Mouse (Mus musculus): ENCODE data around the gene Vti1a.

The Vti1a gene

DNA sequence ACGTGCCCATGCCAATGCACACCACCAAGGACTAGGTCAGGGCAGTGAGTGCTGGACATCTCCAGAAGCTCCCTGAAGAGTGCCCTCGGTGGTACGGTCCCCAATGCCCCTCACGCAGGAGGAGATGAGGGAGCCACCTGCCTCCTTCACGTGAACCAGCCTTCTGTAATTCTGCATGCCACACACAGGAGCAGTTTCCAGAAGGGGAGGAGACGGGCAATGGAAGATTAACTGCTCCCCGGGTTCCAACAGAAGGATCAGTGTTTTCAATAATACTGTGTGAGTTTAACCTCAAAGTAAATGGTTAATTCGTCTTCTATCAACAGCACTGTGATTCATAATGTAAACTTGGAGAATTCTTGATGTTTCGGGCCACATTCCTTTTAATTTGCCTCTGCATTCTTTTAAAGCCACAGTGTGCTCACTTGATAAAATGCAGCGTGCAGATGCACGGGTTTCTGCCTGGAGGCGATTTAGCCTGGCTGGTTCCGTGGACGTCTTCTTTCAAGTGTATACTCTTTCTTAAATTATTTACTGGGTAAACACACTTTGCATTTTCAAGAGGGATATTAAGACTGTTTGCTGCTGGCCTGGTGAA is 304.4 kb downstream of the Vti1a start:
- DNase-seq (ENCODE audit: low read depth, low spot score), result no peak

DNA sequence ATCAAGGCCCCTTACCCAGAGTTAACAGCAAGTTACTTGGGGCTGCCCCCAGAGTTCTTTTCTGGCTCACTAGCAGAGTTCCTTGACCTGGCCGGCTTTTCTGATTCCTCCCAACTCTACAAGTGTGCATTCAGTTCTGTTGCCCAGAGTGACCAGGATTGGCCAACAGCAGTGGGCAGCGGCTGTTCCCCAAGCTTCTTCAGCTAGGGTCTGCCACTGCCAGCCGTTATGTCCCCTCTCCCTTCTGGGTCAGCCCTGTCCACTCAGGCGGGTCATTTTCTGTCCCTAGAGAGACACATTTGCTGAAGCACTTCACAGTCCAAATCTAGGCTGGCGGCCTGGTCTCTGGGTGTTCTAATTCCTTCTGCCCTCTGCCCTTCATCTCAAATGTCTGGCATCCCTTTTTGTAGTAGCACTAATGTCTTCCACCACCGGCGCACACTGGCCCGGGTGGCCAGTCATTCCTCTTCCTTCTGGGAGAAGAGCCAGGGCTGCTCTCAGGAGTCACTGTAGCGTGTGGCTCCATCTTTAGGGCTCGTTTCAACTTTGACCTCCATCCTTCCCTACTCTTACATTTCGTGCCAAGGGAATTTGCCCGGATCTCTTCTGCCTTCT is 305.0 kb downstream of the Vti1a start:
- DNase-seq (ENCODE audit: low read depth, low spot score), result no peak

DNA sequence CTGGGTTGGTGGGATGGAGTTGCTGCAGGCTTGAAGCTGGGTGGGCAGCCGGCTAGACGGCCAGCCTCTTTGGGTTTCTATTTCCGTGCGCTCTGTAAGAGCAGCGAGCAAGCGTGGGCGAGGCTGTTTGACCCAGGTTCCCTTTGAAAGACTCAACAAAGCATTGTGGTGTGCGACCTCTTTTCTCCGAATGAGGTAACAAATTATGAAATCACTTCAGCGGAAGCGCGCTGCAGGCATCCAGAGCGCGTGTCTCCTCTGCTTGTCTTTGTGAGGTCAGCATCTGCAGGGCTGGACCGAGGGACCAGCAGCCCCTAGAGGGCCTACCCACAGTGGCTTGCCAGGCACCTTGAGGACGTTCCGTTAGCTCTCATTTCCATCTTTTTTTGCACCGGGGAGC is 306.7 kb downstream of the Vti1a start:
- DNase-seq (ENCODE audit: low read depth, low spot score), result peak; percentile 49

DNA sequence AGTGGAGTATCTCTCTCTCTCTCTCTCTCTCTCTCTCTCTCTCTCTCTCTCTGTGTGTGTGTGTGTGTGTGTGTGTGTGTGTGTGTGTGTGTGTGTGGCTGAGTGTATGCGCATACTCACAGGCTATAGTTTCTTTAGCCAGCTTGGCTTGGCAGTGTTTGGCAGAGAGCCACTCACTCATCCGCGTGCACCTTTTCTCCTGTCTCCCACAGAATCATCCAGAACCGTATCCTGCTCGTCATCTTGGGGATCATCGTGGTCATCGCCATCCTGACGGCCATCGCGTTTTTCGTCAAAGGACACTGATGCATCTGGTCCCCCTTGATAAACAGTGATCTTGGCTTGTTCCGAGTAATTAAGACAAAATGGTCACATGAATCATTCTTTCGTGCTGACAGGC is 307.5 kb downstream of the Vti1a start:
- no peak for DNase-seq (ENCODE audit: low read depth, low spot score)

DNA sequence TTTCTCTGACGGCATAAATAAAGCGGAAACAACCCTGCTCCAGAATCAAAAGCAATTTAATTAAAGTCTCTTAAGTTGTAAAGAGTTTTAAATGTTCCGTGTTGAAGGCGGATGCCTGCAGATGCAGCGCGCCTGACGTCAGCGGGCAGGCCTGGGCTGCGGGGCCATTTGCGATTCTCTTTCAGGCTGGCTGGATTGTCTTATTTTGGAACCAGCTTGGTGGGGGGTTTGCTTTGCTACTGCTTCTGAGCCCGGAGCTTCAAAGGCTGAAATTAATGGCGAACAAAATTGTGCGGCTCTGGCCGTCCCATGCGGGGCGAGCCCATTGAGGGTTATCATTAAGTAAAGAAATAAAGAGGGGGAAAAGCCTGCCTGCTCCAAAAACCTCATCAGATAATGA is 310.4 kb downstream of the Vti1a start:
- peak; percentile 39 for DNase-seq (ENCODE audit: low read depth, low spot score)

DNA sequence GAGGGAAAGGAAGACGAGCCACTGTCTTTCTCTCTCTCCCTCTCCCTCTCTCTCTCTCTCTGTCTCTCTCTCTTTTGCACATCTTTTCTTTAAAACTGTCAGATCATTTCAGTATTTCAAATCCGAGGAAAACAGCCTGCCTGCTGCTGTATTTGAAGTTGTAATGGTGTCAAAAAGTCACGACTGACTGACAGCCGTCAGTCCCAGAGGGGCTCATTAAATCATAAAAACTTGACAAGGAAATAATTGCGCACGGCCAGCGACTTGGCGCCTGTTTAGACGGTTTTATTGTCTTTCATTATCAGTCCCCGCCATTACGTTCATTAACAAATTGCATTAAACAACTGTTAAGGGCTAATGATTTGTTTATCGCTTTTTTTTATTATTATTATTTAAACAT is 310.9 kb downstream of the Vti1a start:
- no peak for DNase-seq (ENCODE audit: low read depth, low spot score)

DNA sequence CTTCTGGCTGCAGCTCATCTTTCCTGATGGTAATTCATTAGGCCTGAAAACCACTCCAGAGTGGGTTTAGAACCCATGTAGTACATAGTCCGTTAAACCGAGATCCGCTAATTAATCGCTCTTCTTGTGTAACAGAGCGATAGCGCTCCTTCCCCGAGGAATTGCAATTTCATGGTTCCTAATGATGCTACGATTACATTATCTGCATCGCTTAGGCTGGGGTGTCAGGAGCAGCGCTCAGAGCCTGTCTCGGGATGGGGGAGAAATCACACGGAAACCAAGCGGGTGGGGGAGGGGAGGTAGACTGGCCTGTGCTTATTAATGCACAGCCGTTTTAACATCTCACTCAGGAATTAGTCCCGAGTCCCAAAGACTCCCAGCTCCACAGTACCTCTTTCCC is 319.4 kb downstream of the Vti1a start:
- DNase-seq (ENCODE audit: low read depth, low spot score), result no peak

DNA sequence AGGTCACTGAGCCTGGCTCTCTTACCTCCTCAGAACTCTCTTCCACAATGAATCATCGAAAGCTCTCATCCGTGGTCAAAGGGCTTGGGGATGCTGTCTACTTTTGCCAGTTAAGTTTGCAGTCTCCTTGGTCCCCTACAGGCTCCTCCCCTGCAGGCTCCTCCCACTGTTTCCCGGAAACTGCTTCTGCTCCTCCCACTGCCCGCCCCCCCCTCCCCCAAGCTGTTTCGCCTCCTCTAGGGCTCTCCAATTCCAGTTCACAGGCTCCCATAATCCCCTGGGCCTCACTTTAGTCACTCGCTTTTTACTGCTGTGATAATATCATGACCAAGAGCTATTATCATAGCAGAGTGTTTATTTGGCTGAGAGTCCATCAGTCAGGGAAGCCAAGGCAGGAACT is 324.2 kb downstream of the Vti1a start:
- no peak for DNase-seq (ENCODE audit: low read depth, low spot score)

DNA sequence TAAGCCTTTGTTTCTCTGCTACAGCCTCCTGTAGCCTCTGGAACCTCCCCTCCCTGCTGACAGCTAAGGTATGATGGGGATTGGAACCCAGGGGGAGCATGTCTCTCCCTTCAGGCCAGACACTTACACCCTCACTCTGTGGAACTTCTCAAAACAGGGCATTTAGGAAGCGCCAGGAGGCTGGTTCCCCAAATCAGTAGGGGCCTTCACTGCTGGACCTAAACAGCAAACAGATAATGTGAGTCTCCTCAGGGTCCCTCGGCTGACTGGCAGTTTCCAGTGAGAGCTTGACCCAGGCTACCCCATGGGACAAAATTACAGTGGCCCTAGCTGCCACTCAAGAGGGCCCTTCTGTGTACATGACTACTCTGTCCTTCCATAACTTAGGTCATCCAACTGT is 325.8 kb downstream of the Vti1a start:
- DNase-seq (ENCODE audit: low read depth, low spot score), result no peak

DNA sequence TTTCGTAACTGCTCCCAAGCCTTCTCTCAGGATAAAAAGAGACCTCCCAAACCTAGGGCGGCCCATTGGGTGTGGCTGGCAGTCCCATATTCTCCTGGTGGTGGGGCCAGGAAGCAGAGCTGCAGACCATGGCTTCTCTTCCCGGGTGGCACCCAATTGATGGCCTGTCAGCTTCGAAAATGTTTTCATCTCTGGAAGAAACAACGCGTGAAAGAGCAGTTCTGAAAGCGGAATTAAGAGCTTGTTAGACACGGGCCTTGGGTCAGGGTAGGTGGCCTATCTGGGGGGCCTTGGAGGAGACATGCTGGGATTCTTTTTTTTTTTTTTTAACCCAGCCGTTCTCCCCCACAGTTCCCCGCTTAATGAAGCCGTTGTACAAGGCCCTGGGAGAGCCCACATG is 326.3 kb downstream of the Vti1a start:
- DNase-seq (ENCODE audit: low read depth, low spot score), result no peak

DNA sequence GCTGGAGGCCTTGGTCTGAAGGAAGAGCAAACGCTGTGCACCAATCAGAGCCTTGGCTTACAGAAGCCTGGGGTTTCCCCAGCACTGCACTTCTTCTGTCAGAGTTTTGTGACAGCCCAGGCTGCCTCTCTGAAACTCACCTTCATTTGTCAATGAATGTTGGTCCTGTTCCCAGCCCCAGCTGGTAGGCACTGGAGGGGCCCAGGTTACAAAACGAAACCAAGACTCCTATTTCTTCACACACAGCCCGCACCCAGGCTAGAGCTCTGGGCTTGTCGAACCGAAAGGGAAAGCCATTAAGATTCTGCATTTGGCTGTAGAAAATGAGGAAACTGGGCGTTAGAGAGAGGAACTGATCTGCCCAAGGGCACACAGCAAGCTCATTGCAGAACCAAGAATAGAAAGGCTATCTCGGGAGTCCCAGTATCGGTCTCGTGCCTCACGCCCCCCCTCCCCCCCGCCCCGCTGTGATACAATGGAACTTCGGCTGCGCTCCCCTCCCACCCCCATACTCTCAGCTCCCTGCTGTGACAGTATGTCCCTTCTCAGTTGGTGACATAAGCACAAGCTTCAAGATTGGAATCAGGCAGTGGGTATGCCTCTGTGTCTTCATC is 327.3 kb downstream of the Vti1a start:
- DNase-seq (ENCODE audit: low read depth, low spot score), result peak; percentile 53

DNA sequence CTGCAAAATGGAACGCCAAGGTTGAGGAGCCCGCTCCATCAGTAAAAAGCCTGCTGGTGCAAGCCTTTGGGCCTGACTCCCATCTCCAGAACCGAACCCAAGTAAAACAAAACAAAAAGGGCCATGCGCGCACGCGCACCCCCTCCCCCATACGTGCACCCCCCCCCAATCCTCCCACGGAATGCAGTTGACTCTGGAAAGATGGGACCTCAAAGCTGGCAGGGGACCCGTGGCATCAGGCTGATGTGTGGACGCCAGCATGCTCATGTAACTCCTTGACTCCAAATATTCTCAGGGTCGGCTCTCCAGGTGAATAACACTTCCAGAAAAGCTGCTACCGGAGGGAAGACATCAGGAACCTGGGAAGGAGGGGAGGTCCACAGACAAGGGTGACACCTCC is 327.8 kb downstream of the Vti1a start:
- DNase-seq (ENCODE audit: low read depth, low spot score), result no peak

DNA sequence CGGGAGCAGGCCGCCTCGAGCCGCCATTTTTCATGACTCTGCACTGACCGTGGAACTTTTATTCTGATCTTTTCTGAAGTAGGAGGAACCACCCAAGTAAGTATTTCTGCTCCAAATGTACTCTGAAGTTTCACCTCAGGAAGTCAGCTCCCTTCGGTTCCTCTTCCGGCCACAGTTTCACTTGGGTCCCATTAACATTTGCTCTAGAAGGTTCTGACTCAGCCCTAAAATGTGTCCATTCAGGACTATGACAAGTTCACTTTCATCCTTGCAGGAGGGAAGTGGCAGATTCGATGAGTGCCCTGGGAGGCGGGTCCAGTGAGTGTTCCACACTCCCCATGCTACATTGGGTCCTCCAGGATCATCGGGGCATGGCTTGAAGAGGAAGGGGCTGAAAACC is 333.3 kb downstream of the Vti1a start:
- DNase-seq (ENCODE audit: low read depth, low spot score), result peak; percentile 47

DNA sequence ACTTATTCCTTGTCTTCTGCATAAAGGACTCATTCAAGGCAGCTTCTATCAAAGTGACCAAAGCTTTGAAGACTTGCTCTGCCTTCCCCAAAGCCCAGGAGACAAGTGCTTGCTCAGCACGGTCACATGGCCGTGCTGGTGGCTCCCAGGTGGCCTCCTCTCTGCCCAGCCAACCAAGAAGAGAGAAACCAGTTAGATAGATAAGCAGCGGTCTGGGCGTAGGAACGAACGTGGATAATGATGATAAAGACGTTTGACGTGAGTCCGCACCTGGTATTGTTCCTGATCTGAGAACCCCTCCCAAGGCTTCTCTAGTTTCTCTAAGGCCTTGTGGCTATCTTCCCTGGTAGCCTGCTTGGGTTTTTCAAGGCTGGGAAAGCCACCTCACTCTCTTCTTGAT is 334.9 kb downstream of the Vti1a start:
- no peak for DNase-seq (ENCODE audit: low read depth, low spot score)

DNA sequence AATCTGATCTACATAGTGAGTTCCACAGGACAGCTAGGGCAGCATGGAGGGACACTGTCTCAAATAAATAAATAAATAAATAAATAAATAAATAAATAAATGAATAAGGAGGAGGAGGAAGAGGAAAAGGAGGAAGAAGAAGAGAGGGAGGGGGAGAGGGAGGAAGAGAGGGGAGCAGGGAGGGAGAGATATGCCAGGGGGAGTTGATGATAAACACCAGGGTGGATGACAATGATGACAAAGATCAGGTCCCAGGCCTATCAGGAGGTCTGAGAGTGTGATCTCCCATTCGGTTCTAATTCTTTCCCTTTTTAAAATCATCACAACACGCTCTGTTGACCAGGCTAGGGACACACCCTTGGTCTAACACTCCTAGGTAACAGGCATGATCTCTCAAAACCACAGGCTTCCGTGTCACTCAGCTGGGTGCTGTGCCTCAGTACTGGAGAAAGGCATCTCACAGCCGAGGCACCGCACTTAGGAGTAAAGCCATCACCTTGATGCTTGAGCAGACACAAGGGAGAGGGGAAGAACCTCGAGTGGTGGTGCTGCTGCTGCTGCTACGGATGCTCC is 336.7 kb downstream of the Vti1a start:
- no peak for DNase-seq (ENCODE audit: low read depth, low spot score)

DNA sequence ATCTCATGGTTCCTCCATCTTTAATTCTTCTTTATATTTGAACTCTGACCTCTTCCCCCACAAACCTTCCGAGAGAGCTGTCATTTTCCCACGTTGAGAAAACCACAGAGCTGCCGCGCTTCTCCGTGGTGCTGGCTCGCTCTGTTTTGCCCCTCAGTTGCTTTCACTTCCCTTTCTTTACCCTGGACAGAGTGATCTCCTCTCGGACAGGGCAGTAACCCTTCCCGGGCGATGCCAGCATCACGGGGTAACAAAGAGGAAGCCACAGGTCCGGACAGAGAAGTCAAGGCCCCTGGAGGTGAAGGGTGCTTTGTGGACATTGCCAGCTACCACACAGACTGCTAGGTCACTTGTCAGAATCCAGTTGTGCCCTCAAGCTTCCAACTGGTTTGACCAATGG is 344.1 kb downstream of the Vti1a start:
- DNase-seq (ENCODE audit: low read depth, low spot score), result peak; percentile 30

DNA sequence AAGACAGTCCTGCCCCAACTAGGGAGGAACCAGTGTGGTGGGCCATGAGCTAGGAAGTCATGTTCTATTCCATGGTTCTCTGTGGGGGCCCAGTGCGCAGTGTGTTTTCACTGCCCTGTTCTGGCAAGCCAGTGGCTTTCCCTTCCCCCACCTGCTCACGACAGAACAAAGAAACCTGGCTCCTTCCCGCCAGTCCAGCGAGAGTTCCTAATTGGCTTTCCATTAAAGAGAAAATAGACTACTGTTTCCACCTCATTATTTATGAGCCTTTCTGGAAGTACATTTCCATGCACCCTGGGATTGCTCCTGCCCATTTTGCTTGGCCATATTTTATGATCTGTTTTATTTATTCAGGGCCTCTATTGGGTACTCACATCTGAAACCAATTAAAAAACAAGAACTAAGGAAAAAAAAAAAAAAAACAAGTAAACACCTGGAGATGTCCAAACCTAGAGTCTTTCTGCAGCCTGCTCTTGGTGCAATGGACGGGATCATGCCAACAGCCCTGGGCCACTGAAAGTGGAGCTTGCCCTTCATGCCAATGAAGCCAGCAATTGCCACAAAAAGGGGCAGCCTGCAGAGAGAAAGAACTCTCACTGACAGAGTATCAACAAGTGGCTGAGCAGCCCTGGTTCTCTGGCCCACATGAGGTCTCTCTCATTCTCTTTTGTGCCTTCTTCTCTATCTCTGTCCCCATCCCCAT is 346.6 kb downstream of the Vti1a start:
- DNase-seq (ENCODE audit: low read depth, low spot score), result no peak

DNA sequence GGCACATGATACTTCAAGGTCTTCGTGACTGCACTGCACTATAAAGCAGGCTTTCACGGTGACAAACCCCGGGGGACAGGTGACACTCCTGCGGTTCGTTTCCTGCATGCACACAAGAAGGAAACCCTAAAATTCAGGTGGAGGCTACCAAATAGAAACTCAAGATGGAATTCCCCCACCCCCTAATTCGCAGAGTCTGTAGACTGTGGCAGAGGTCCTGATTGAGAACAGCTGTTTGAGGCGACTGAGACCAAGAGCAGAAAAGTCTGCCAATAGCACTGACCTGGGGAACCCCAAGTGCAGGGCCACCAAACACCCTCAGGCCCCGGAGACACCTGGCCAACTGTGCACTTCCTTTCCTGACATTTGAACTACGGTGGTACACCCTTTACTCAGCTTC is 351.7 kb downstream of the Vti1a start:
- DNase-seq (ENCODE audit: low read depth, low spot score), result no peak

DNA sequence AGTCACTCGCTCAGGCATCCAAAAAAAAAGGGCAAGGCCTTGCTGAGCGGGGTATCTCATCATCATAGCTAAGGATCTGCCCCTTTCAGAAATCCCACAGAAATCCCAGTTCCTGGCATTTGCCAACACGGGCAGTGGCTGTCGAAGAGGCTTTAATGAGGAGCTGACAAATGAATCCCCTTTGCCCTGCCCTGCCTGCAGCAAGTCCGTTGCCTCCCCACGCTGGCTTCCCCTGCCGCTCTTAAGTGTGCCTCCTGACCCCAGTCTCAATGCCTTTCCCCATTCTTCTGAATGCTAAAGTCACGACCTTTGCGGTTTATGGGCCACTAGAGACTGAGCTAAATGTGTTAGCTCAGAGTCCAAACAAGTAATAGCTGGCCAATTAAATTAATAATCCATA is 352.8 kb downstream of the Vti1a start:
- no peak for DNase-seq (ENCODE audit: low read depth, low spot score)

Data from brain, adult 2 months (tissue).